Mouse (Mus musculus): ENCODE results near the gene Snrnp25. TPM values are rescaled to one million over a fixed set of nuclear protein-coding genes. Genes with fewer than 3 reads are reported as not detected.

Snrnp25 gene
- total and polyA plus RNA-seq, 3 experiments: 130 to 158 TPM; not detected in 1

DNA sequence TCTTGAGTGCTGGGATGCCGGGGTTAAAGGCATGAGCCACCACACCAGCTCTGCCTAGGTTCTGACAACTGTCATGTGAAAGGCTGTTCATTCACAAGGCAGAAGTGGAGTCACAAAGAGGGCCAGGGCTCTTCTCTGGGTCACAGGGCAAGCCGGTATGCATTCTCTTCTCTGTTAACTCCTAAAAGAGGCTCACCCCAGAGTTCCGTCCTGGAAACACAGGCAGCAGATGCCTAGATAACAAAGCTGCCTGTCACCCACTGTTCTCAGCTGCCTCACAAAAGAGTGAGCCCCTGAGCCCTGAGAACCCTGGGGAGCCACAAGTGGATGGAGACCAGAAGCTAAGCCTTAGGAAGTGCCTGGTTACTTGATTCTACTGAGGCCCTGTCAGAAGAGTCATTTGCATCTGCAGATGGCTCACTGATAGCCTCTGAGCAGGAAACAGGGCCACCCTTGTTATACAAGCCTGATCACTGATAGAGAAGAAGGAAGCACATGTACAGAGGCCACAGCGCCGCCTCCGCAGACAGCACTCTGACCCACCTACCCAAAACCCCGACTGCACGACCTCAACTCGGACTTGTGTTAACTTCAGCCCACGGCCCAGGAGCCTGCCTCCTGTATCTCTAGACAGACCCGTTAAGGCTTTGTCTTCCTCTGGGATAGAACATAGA is 9.2 kb upstream of the Snrnp25 start (continued):
- TF ChIP-seq TAL1 (IDR thresholded peaks at IDR 0.05; ENCODE audit: low read length): peak; percentile 68
- peak; percentile 59; the same call in 1 of the 2 replicates for TF ChIP-seq POLR2AphosphoS2 (IDR thresholded peaks at IDR 0.05; ENCODE audit: low read length)
- TF ChIP-seq MYB (IDR thresholded peaks at IDR 0.05; ENCODE audit: low read depth, low read length): no peak
- TF ChIP-seq SIN3A (IDR thresholded peaks at IDR 0.05; ENCODE audit: low read length): peak; percentile 89
- no peak; the same call in 1 of the 2 replicates for TF ChIP-seq MAFK (IDR thresholded peaks at IDR 0.05; ENCODE audit: borderline replicate concordance, low read depth, low read length)
- peak; percentile 38; the same call in 1 of the 2 replicates for TF ChIP-seq USF1 (IDR thresholded peaks at IDR 0.05; ENCODE audit: low read depth, low read length)
- TF ChIP-seq TBP (IDR thresholded peaks at IDR 0.05; ENCODE audit: low read depth, low read length): peak; percentile 77
- no peak for TF ChIP-seq E2F4 (IDR thresholded peaks at IDR 0.05; ENCODE audit: borderline replicate concordance, low read depth, low read length)
- no peak for TF ChIP-seq ZMIZ1 (IDR thresholded peaks at IDR 0.05; ENCODE audit: low read depth, low read length)
- TF ChIP-seq MAZ (IDR thresholded peaks at IDR 0.05; ENCODE audit: low read depth, low read length): 0 out of 2 replicates have a peak, but pooled peaks have one; percentile 76
- no peak for TF ChIP-seq USF2 (IDR thresholded peaks at IDR 0.05; ENCODE audit: borderline replicate concordance in 1 of 2, insufficient read depth in 1 of 2, low read depth in 1 of 2, low read length in 2 of 2)
- TF ChIP-seq GATA1 (IDR thresholded peaks at IDR 0.05; ENCODE audit: low read depth, low read length): peak; percentile 95
- TF ChIP-seq MYC (IDR thresholded peaks at IDR 0.05; ENCODE audit: low read depth, low read length): peak; percentile 91

DNA sequence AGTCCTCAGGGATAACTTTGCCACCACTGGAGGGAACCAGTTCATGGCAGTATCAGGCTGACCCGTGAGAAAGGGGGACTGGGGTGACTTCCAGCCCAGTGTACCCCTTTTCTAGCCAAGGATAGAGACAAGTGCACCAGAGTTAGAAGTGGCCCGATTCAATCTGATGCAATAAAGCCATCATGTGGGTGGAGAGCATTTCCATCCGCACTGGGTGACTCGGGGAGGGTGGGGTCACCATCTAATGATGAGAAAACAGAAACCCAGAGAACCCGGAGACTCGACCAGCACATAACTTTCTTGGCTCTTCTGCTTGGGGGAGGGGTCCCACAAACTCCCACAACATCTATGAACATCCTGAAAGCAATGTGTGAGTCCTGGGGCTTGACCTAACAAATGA is 8.5 kb upstream of the Snrnp25 start:
- peaks cover 0 to 29% of the 10 kb centered on the region in 2 experiments; a peak in 3 of 4 replicates for H3K36me3 ChIP-seq (ENCODE audit: control insufficient read depth in 1 of 2, insufficient read depth in 2 of 2, low read length in 2 of 2)
- no peaks in the 10 kb centered on the region for H3K27me3 ChIP-seq (ENCODE audit: control insufficient read depth in 1 of 2, insufficient read depth in 2 of 2, low read length in 2 of 2)
- peak; percentile 78 for DNase-seq (ENCODE audit: low read depth, low spot score)
- peaks cover 27 to 36% of the 10 kb centered on the region in 2 experiments for H3K4me1 ChIP-seq (ENCODE audit: control insufficient read depth in 1 of 2, insufficient read depth in 2 of 2, low read length in 2 of 2)
- peak overlapping the region; percentile 94 for H3K27ac ChIP-seq (ENCODE audit: control insufficient read depth, low read depth, low read length)
- peaks cover 24% of the 10 kb centered on the region for H3K79me2 ChIP-seq (ENCODE audit: control insufficient read depth, insufficient read depth, low read length, poor library complexity)
- H3K9me3 ChIP-seq (replicated peaks; ENCODE audit: insufficient read depth, low read length): no peaks in the 10 kb centered on the region
- peak overlapping the region; percentile 31 to 39 for H3K4me3 ChIP-seq (ENCODE audit: control insufficient read depth in 1 of 2, insufficient read depth in 1 of 2, low read depth in 2 of 2, low read length in 2 of 2)
- peak overlapping the region; percentile 70 for H3K9ac ChIP-seq (ENCODE audit: control insufficient read depth, low read depth, low read length, poor library complexity, severe bottlenecking)
- TF ChIP-seq RAD21 (IDR thresholded peaks at IDR 0.05; ENCODE audit: low read depth, low read length) (no peak), MYC (IDR thresholded peaks at IDR 0.05; ENCODE audit: low read depth, low read length) (no peak), ETS1 (IDR thresholded peaks at IDR 0.05; ENCODE audit: low read depth, low read length) (no peak), CTCF (IDR thresholded peaks at IDR 0.05 in 2 of 3, conservative IDR thresholded peaks at IDR 0.05 in 1 of 3; ENCODE audit: control insufficient read depth in 1 of 3, insufficient read depth in 1 of 3, low read depth in 2 of 3, low read length in 3 of 3, poor library complexity in 1 of 3, severe bottlenecking in 1 of 3) (no peak), USF2 (IDR thresholded peaks at IDR 0.05; ENCODE audit: borderline replicate concordance in 1 of 2, insufficient read depth in 1 of 2, low read depth in 1 of 2, low read length in 2 of 2) (no peak), UBTF (IDR thresholded peaks at IDR 0.05; ENCODE audit: borderline replicate concordance, insufficient read depth, low read depth, low read length) (no peak), RCOR1 (IDR thresholded peaks at IDR 0.05; ENCODE audit: low read depth, low read length) (no peak), E2F4 (IDR thresholded peaks at IDR 0.05; ENCODE audit: borderline replicate concordance, low read depth, low read length) (no peak), MYB (IDR thresholded peaks at IDR 0.05; ENCODE audit: low read depth, low read length) (no peak), GABPA (IDR thresholded peaks at IDR 0.05; ENCODE audit: low read depth, low read length) (no peak), KAT2A (conservative IDR thresholded peaks at IDR 0.05; ENCODE audit: low read depth, low read length) (no peak), MAFK (IDR thresholded peaks at IDR 0.05; ENCODE audit: borderline replicate concordance, low read depth, low read length) (no peak), GATA1 (IDR thresholded peaks at IDR 0.05; ENCODE audit: low read depth, low read length) (no peak; the same call in 1 of the 2 replicates), TCF12 (IDR thresholded peaks at IDR 0.05; ENCODE audit: low read depth, low read length) (0 out of 2 replicates have a peak, but pooled peaks have one; percentile 12), ZC3H11A (IDR thresholded peaks at IDR 0.05; ENCODE audit: low read depth, low read length) (no peak), MAX (IDR thresholded peaks at IDR 0.05; ENCODE audit: low read length) (no peak), POLR2AphosphoS5 (IDR thresholded peaks at IDR 0.05; ENCODE audit: borderline replicate concordance, low read depth, low read length) (no peak), CHD1 (IDR thresholded peaks at IDR 0.05; ENCODE audit: low read depth, low read length) (no peak), ZMIZ1 (IDR thresholded peaks at IDR 0.05; ENCODE audit: low read depth, low read length) (no peak), POLR2A (IDR thresholded peaks at IDR 0.05; ENCODE audit: control insufficient read depth in 1 of 2, insufficient read depth in 1 of 2, low read depth in 1 of 2, low read length in 2 of 2, poor library complexity in 1 of 2) (peak in 1 of 2 experiments; percentile 12; a peak in 1 of 4 replicates), NELFE (IDR thresholded peaks at IDR 0.05; ENCODE audit: low read depth, low read length) (0 out of 2 replicates have a peak, but pooled peaks have one; percentile 2), BHLHE40 (IDR thresholded peaks at IDR 0.05; ENCODE audit: borderline replicate concordance, low read depth, low read length) (no peak), CHD2 (IDR thresholded peaks at IDR 0.05; ENCODE audit: low read length) (no peak), ELF1 (IDR thresholded peaks at IDR 0.05; ENCODE audit: low read depth, low read length) (no peak), POLR2AphosphoS2 (IDR thresholded peaks at IDR 0.05; ENCODE audit: low read length) (0 out of 2 replicates have a peak, but pooled peaks have one; percentile 12), EP300 (IDR thresholded peaks at IDR 0.05; ENCODE audit: low read depth in 1 of 2, low read length in 2 of 2) (peak in 1 of 2 experiments; percentile 31; a peak in 1 of 4 replicates), NRF1 (IDR thresholded peaks at IDR 0.05; ENCODE audit: insufficient read depth, low read depth, low read length, poor library complexity, severe bottlenecking) (no peak)
